Mouse (Mus musculus) macrophage (primary cell): ENCODE data around the gene Txnrd2. TPM values are rescaled to one million over a fixed set of nuclear protein-coding genes. Genes with fewer than 3 reads are reported as not detected.

Experiments
- H3K27ac ChIP-seq: fragments of 350-480 bp; formaldehyde crosslinking; 2 replicates; pipeline ENCODE4 v1.9.0; 2021
- H3K36me3 ChIP-seq: fragments of 350-480 bp; formaldehyde crosslinking; 2 replicates; pipeline ENCODE4 v1.9.0; 2021; ENCODE audit errors: inconsistent target
- H3K4me3 ChIP-seq: fragments of 350-480 bp; formaldehyde crosslinking; 2 replicates; pipeline ENCODE4 v1.9.0; 2021; ENCODE audit errors: inconsistent target
- H3K79me2 ChIP-seq: fragments of 350-480 bp; formaldehyde crosslinking; 2 replicates; pipeline ENCODE4 v1.9.0; 2021; ENCODE audit errors: inconsistent target
- WGBS: methylation state at CpG from one replicate; pipeline ENCODE4 v1.1.7; 2026; ENCODE audit warnings: inconsistent platforms; ENCODE audit not compliant: missing documents; 5-methylcytosine and 5-hydroxymethylcytosine counted together
- polyA plus RNA-seq: library from polyadenylated mRNA; stranded (reverse); fragments of 250-400 nt; gene quantifications from 3 replicates; pipeline ENCODE4 v1.2.4, GENCODE M21; 2018; ENCODE audit warnings: inconsistent platforms

Gene Txnrd2
- polyA plus RNA-seq, 1 experiment from 2014 or later = 10.3 TPM

DNA sequence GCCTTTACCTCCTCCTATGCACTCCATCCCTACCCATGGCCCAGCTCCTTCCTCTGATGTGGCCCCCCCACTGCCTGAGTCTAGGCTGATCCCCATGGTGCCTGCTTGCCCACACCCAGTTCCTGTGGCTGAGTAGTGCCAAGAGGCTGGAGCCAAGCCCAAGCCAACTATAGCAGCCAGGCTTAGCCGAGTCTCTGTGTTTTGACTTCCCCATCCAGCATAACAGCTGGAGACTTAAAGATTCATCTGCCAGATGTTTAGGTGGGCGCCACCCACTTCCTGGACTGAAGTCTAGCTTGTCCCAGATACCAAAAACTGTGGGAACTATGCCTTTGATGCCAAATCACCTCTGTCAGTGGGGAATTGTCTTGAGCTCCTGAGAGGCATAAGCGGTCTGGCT is 38.1 kb downstream of the Txnrd2 start:
- Histone ChIP-seq H3K36me3 (peaks cover 10% of the 10 kb centered on the region; the same call in 1 of the 2 replicates), H3K27ac (no peak overlapping the region), H3K79me2 (no peaks in the 10 kb centered on the region), H3K4me3 (no peak overlapping the region)
- WGBS = 67% methylated on average over 3 of the region's 3 CpGs

DNA sequence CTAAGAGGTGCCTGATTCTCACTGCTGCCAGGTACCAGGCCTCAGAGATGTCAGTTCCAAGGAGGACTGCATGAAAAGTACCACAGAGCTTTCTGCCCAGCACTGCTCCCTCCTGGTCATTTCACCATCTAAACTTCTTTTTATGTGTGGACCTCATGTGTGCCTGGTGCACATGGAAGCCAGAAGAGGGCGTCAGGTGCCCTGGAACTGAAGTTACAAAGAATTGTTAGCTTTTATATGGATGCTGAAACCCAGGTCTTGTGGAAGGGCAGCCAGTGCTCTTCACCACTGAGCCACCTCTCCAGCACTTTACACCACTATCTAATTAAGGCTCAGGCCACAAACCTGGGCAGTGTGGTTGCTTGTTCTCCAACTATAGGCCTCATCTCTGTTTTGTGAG is 44.6 kb downstream of the Txnrd2 start:
- WGBS = 82% methylated on average over 1 of the region's 1 CpGs
- H3K79me2 ChIP-seq = no peaks in the 10 kb centered on the region
- H3K36me3 ChIP-seq = peaks cover 36% of the 10 kb centered on the region; the same call in 1 of the 2 replicates
- no peak overlapping the region for H3K4me3 ChIP-seq
- H3K27ac ChIP-seq = no peak overlapping the region

DNA sequence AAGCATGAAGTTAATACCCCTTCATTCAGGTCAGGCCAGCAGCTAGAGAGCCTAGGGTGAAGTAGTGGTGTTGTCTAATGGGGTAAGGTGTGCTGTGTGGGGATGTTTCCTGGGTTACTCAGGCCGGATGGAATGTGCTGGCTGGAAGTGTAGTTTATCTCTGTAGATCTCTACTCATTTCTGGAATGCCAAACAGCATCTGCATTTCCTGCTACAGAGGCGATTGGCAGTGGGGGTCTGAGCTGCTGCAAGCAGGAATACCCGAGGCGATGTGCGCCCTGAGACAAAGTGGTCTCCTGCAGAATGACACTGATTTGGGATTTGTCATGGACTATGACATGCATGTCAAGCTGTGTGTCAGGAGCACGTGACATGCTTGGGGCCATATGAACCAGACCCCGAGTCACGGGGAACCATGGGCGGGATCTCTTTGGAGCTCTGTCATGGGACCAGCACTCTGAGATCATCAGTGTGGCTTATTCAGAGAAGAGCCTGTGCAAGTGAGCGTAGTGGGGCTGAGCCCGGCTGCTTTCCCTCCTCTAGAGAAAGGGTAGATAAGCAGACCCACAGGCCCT is 45.3 kb downstream of the Txnrd2 start:
- Histone ChIP-seq H3K79me2 (no peaks in the 10 kb centered on the region), H3K36me3 (peaks cover 36% of the 10 kb centered on the region; the same call in 1 of the 2 replicates), H3K4me3 (no peak overlapping the region), H3K27ac (no peak overlapping the region)
- 97% methylated on average over 11 of the region's 11 CpGs for WGBS

DNA sequence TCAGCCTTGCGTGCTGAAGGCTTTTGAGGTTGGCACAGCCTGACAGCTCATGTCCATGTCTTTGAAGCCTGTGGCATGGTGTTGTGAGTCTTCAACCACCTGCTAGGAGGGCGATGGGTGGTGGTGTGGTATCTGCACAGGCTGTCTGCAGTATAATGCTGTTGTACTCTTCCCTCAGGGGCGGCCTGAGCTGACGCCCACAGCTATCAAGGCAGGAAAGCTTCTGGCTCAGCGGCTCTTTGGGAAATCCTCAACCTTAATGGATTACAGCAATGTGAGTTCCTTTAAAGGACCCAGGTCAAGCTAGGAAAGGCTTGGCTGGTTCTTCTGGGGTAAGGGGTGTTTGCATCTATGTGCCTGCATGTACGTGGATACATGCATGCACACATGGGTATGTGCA is 45.8 kb downstream of the Txnrd2 start:
- no peak overlapping the region for H3K27ac ChIP-seq
- WGBS = 92% methylated on average over 6 of the region's 6 CpGs
- H3K36me3 ChIP-seq = peaks cover 36% of the 10 kb centered on the region; the same call in 1 of the 2 replicates
- H3K79me2 ChIP-seq = no peaks in the 10 kb centered on the region
- H3K4me3 ChIP-seq = no peak overlapping the region

GRCm38 (mm10) chr16:18472416-18472815 is 46.2 kb downstream of the Txnrd2 start:
- H3K79me2 ChIP-seq = no peaks in the 10 kb centered on the region
- H3K27ac ChIP-seq = no peak overlapping the region
- peaks cover 36% of the 10 kb centered on the region; the same call in 1 of the 2 replicates for H3K36me3 ChIP-seq
- whole genome bisulfite sequencing = 95% methylated on average over 4 of the region's 4 CpGs
- no peak overlapping the region for H3K4me3 ChIP-seq

- Histone ChIP-seq H3K4me3 (no peak overlapping the region), H3K27ac (no peak overlapping the region), H3K36me3 (peaks cover 41% of the 10 kb centered on the region; the same call in 1 of the 2 replicates), H3K79me2 (no peaks in the 10 kb centered on the region)
- WGBS = 94% methylated on average over 8 of the region's 8 CpGs
Observed at GRCm38 (mm10) chr16:18472976-18473375, 46.8 kb downstream of the Txnrd2 start.

- WGBS = 88% methylated on average over 2 of the region's 2 CpGs
Observed at GRCm38 (mm10) chr16:18474021-18474420, 47.8 kb downstream of the Txnrd2 start.

DNA sequence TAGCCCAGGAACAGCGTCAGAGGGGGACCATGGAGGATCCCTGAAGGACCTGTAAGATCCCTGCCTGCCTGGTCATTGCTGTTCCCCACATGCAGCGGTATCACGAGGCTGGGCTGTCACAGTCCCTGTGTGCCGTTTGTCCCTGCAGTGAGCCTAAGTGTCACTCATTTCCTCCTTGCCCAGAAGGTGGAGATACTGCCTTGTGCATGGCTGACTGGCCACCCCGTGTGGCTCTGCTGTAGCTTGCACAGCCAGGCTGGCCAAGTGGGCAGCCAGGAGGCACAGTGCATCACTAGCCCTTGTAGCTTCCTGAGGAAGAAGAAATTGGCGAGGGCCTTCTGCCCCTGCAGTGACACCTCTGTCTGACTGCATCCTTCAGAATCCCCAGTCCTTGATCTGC is 51.8 kb downstream of the Txnrd2 start:
- WGBS = 94% methylated on average over 6 of the region's 6 CpGs
- no peak overlapping the region for H3K4me3 ChIP-seq
- peaks cover 9% of the 10 kb centered on the region; the same call in 1 of the 2 replicates for H3K36me3 ChIP-seq
- no peaks in the 10 kb centered on the region for H3K79me2 ChIP-seq
- no peak overlapping the region for H3K27ac ChIP-seq

More at GRCm38 (mm10) chr16:18474021-18474420, 47.8 kb downstream of the Txnrd2 start:
- H3K27ac ChIP-seq = no peak overlapping the region
- peaks cover 38% of the 10 kb centered on the region; the same call in 1 of the 2 replicates for H3K36me3 ChIP-seq
- H3K79me2 ChIP-seq = no peaks in the 10 kb centered on the region
- H3K4me3 ChIP-seq = no peak overlapping the region

DNA sequence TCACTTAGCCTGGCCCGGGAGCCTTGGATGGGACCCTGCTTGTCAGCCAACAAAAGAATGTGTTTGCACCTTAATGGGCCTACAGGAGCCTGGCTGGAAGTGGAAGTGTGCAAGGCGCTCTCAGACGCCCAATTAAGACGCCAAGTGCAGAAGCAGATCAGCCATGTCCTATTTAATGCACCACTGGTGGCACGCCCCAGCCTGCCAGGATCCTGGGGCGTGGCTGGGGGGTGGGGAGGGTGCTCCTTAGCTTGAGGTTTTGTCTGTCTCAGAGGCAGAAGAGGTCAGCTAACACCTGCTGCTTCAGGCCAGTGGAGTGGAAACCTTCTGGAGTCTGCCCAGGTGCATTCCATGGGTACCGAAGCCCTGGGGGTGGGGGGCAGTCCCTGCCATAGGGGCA is 53.5 kb downstream of the Txnrd2 start:
- Histone ChIP-seq H3K36me3 (peaks cover 9% of the 10 kb centered on the region; the same call in 1 of the 2 replicates), H3K27ac (no peak overlapping the region), H3K79me2 (no peaks in the 10 kb centered on the region), H3K4me3 (no peak overlapping the region)
- WGBS = 94% methylated on average over 6 of the region's 7 CpGs

DNA sequence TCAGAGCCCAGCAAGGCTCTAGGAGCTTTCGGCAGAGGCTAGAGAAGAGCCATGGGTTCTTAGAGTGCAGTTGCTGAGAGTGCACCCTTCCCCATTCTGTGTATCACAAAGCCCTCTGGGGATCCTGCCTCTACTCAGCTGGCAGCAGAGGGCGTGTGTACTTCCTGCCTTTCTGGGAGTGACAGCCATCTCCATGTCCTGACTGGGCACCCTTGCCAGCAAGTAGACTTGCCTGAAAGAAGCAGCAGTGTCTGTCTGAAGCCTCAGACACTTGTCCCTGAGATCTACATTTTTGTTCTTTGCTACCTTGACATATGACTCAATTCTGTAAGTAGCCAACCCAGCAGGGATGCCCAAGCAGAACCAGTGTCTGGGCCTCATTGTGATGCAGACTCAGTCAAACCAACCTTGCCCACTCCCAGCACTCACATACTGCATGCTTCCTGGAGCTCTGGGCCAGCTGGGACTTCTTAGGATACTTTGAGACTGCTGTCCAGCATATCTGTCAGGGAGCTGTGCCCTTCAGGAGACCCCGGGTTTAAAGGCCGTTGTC is 54.8 kb downstream of the Txnrd2 start:
- Histone ChIP-seq H3K27ac (no peak overlapping the region), H3K79me2 (no peaks in the 10 kb centered on the region), H3K4me3 (no peak overlapping the region), H3K36me3 (peaks cover 9% of the 10 kb centered on the region; the same call in 1 of the 2 replicates)
- WGBS = 76% methylated on average over 4 of the region's 4 CpGs

DNA sequence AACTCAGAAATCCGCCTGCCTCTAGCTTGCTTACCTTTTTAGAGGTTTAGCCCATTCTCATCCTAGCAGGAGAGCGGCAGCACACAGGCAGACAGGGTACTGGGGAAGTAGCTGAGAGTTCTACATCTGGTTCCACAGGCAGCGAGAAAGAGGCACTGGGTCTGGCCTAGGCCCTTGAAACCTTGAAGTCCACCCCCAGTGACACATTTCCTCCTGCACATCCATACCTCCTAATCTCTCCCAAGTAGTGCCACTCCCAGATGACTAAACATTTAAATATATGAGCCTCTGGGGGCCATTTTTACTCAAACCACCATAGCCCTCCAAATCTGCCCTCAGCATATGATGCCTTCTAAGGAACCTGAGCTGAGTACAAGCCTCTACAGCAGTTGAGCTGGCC is 56.2 kb downstream of the Txnrd2 start:
- Histone ChIP-seq H3K27ac (no peak overlapping the region), H3K36me3 (peaks cover 9% of the 10 kb centered on the region; the same call in 1 of the 2 replicates)
- WGBS = 93% methylated on average over 3 of the region's 3 CpGs

GRCm38 (mm10) chr16:18483839-18484238 is 57.7 kb downstream of the Txnrd2 start:
- Histone ChIP-seq H3K79me2 (no peaks in the 10 kb centered on the region), H3K4me3 (no peak overlapping the region), H3K27ac (no peak overlapping the region), H3K36me3 (no peaks in the 10 kb centered on the region)
- 89% methylated on average over 4 of the region's 5 CpGs for WGBS

More for the DNA sequence above, 56.2 kb downstream of the Txnrd2 start:
- H3K79me2 ChIP-seq = no peaks in the 10 kb centered on the region
- no peak overlapping the region for H3K4me3 ChIP-seq

DNA sequence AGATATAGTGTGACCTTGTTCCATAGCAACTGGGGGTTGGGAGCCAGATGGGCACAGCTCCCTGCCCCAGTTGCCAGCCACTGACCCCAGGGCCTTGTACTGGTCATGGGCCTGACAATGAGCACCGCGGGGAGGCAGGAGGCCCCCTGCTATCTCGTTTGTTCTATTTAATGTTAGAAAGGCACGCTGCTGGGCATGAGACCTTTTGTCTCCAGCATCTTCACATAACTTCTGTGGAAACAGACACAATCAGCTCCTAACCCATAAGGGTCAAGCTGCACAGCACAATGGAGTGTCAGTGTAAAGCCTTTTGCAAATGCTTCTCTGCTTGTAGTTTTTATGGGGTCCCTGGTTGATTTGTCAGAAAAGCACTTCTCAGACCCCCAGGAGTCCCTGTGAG is 58.2 kb downstream of the Txnrd2 start:
- H3K79me2 ChIP-seq = no peaks in the 10 kb centered on the region
- no peak overlapping the region for H3K27ac ChIP-seq
- H3K4me3 ChIP-seq = no peak overlapping the region
- no peaks in the 10 kb centered on the region for H3K36me3 ChIP-seq
- WGBS = 85% methylated on average over 4 of the region's 4 CpGs

DNA sequence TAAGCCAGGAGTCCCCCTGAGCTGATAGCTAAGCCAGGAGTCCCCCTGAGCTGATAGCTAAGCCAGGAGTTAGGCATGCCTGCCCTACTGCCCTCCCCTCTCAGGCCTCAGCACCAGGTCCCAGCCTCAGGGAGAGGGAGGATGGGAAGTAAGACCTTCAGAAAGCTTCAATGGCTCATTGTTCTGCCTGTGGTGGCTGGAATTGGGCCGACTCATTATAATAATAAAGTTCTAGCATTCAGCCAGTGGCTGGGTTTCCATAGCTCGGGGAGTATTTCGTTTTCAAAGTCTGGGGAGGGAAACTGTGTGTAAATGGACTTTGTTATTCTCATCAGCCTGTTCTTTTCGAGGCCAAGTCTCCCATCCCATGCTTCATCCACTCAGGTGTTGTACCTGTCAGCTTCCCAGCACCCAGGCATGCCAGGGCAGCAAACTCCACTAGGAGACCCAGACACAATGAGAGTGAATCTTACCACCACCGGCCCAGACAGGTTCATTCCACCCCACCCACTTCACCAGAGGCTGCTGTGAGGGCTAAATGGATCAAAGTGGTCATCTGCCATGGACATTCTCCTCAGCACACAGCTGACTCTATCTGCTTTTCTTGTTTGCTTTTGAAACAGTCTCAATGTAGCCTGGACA is 58.7 kb downstream of the Txnrd2 start:
- H3K27ac ChIP-seq = no peak overlapping the region
- H3K4me3 ChIP-seq = no peak overlapping the region
- no peaks in the 10 kb centered on the region for H3K36me3 ChIP-seq
- WGBS = 89% methylated on average over 5 of the region's 5 CpGs
- H3K79me2 ChIP-seq = no peaks in the 10 kb centered on the region

- H3K79me2 ChIP-seq = no peaks in the 10 kb centered on the region
- no peak overlapping the region for H3K4me3 ChIP-seq
- no peak overlapping the region for H3K27ac ChIP-seq
- 95% methylated on average over 2 of the region's 2 CpGs for WGBS
- H3K36me3 ChIP-seq = no peaks in the 10 kb centered on the region
Observed at GRCm38 (mm10) chr16:18486126-18486525, 59.9 kb downstream of the Txnrd2 start.
